Mouse (Mus musculus) c-Kit-negative CD71-positive TER-119-positive erythroid progenitor cells, embryonic 14.5 days (primary cell): ENCODE results near the gene Kif5a.
A peak's percentile ranks its signal among the peaks of the same experiment; 100 is the strongest.
"Not testable (repeated sequence)": the region's sequence is repeated elsewhere in the genome, so short reads cannot be mapped to it uniquely, and the experiment has no call there.

Experiments
- DNase-seq: peaks from one replicate; pipeline ENCODE4 v3.0.0-alpha.2; 2013; ENCODE audit warnings: low read depth, low spot score

The Kif5a gene

DNA sequence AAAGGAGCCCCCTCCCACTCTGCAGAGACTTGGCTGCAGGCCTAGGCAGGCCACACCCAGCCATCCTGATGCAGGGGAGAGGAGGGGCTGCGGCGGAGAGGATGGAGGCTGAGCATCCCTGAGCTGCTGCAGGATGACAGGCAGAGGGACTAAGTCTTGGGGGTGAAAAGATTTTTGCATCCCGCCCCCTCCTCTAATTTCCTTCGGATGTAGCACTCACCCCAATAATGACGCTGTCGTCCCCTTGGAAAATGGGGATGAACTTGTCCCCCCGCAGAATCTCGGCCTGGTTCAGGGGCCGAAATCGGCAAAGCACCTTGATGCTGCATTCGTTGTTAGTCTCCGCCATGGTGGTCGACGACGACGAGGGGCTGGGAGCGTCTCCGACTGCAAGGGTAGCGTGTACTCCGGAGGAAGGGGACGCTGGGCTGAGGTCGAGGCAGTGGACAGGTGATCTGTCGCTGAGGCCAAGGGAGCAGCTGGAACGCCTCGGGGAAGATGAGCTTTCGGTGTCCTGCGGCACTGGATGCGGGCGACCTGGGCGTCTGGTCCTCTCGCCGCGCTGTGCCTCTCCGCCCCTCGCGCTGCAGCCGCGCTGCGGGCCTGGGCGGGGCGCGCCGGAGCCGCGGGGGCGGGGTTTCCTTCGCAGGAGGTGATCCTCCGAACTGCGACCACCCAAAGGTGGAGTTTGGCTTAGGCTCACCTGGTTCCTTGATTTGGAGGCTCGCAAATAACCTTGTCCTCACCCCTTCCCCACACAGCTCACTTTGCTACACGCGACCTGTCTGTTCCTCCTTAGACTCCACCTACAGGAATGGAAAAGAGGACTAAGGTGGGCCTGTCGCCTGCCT lies at the start of gene Kif5a:
TSS of gene Kif5a (minus strand) at position 801 of the 851 bp plus-strand sequence.
- no peak for DNase-seq

- no peak for DNase-seq
These were observed 49.7 kb upstream of the Kif5a start for GRCm38 (mm10) chr10:127312858-127313257.

GRCm38 (mm10) chr10:127312356-127312676 lies 49.2 kb upstream of the Kif5a start:
- DNase-seq, result peak; percentile 91

DNA sequence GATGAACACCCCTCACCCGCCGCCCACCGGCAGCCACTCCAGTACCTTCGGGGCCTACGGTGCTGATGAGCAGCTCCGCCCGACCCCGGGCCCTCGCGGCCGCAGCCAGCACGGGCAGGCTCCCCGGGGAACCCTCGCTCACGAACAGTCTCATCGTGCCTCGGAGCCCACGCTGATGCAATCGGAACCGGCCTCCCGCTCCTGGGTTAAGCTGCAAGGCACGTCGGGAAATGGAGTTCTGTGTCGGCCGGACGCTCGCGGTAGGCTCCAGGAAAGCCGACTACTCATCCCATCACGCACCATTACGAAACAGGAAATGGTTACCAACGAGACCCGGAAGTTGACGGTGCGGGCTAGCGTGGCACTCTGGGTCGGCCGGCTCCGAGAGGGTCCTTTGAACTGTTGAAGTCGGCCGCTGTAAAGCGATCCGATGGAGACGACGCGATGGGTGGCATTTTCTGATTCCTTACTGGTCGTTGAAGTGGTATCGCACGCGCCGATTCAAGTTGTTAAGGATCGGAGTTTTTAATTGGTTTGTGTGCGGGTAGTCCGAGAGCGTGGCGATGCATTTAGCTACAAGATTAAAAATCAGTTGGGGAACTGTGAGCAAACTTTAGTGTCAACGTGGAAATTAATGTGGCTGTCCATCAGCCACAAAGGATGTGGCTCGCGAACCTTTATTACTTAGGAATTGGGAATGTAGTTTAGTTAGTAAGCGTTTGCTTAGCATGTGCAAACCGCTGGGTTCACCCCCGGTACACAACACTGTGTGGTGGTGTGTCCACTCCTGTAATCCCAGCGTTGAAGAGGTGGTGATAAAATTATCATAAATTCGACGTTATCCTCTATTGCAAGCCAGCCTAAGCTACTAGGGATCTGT lies 48.6 kb upstream of the Kif5a start, which contains the start of gene Mars:
TSS of gene Mars (minus strand) at position 311 of the 880 bp plus-strand sequence.
- DNase-seq, result peak; percentile 93

DNA sequence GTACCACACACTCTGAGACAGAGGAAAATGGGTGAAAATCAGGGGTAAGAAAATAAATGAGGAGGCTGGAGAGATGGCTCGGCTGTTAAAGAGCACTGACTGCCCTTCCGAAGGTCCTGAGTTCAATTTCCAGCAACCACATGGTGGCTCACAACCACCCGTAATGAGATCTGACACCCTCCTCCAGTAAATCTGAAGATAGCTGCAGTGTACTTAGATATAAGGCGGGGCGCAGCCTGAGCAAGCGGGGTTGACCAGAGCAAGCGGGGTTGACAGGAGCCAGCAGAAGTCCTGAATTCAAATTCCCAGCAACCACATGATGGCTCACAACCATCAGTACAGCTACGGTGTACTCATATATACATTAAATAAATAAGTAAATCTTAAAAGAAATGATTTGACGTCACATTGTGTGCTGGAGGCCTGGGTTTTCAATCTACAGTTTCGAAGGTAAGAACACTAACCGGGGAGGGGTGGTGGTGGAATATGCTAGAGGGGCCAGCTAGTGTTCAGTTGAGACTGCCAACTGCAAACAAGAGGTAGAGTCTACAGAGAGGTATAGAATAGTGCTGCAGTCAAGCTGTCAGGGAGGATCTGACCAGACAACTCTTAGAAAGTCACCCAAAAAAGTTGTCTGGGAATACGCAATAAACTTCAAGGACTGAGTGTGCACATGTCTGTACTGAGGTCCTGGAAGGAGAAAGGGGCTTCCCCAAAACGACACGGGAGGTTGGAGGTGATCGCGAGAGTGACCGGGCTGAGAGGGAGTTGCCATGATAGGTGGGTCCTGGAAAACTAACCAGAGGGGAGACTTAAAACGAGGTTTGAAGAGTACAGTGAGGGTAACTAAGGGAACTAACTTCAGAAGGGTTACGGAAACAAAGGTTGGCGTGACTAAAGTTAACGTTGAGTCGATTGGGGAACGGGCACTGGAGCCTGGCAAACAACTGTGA lies 47.7 kb upstream of the Kif5a start:
- peak; percentile 46 for DNase-seq

- not testable (repeated sequence) for DNase-seq
These were observed 46.0 kb upstream of the Kif5a start for GRCm38 (mm10) chr10:127309167-127309566.

GRCm38 (mm10) chr10:127303136-127303535 lies 40.0 kb upstream of the Kif5a start:
- no peak for DNase-seq

- no peak for DNase-seq
These were observed 37.2 kb upstream of the Kif5a start for GRCm38 (mm10) chr10:127300361-127300760.

DNA sequence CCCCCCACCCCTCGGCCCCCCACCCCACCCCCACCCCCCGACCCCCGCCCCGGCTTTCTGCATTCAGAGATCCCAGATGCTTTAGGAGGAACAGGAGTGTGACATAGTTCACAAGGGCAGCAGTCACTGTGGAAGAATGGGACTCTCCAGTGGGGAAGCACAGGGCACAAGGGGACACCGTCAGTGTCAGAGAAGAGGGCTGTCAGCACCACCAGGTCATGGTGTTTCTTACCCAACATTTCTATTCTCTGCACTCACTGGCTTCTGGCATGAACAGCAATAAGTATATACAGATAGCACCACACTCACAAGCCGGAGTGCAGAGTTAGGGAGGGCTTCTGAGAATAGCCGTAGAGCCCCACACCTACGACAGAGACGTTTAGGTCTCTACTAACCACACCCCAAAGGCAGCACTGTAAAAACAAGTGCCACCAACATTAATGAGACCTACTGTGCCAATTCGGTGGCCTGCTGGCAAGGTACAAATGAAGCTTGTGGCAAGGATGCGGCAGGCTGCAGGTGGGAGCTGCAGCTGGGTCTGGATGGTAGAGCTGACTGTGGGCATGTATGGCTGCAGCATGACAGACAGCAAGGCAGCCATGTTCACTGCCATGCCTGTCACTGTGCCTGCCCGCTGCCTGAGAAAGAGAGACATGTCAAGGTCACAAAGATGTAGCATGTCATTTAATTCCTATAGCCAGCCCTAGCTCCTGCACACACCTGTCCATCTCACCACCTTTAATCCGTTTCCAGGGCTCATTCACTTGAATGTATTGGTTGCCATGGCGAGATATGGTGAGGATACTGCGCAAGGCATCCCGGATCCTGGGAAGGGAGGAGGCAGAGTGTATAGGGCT lies 34.1 kb upstream of the Kif5a start:
- DNase-seq, result no peak

DNA sequence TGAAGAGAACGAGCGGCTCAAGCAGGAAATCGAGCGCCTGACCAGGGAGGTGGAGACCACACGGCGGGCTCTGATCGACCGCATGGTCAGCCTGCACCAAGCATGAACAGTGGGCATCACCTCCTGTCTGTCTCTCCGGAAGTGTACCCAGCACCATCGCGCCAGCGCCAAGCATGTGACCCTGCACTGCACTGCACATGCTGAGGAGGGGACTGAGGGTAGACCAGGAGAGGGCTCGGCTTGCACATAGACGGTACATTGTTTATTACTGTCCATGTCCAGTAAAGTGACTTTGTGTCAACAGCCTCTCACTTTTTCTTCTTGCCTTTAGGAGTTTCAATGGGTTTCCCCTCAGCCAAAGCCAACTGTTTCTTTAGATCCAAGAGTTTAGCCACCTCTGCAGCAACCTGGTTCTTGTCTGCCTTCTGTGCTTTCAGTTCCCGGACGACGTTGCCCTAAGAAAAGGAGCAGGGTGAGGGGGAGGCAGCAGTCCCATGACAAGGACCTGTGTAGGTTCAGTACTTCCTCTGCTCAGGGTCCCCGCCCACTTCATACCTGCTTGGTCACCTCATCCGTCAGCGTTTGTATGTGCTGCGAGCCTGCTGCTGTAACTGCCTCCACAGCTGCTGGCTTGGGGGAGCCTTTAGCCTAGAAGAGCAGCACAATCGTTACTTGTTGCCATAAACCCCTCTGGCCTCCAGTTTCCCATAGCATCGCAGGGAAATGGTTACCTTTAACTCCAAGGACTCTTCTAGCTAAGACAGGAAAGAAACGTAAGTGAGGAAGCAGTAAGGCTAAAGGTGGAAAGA lies 33.0 kb upstream of the Kif5a start:
- no peak for DNase-seq

- DNase-seq, result no peak
These were observed 31.9 kb upstream of the Kif5a start for GRCm38 (mm10) chr10:127294895-127295510.

- no peak for DNase-seq
These were observed 30.5 kb upstream of the Kif5a start for GRCm38 (mm10) chr10:127293590-127294113.

DNA sequence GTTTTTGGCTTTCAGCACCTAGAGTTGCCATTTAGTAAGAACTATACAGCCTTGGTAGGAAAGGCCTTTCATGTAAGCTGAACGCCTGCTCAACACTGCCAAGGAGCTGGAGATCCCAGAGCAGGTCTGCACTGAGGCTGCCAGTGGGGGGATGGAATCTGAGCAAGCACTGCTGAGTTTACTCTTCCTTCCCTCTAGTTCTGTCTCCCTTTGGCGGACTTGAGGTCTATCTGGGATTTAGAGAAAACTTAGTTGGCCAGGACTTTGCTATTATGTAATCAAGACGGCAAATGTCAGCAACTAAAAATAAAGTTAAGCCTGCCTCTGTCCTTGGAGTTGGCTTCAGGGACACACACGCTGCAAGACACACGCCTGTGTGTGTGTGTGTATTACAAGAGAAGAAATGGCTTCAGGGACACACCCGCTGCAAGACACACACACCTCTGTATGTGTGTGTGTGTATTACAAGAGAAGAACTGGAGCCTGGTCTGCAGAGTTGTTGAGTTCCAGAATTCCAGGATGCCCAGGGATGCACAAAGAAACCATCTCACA lies 29.9 kb upstream of the Kif5a start:
- no peak for DNase-seq

DNA sequence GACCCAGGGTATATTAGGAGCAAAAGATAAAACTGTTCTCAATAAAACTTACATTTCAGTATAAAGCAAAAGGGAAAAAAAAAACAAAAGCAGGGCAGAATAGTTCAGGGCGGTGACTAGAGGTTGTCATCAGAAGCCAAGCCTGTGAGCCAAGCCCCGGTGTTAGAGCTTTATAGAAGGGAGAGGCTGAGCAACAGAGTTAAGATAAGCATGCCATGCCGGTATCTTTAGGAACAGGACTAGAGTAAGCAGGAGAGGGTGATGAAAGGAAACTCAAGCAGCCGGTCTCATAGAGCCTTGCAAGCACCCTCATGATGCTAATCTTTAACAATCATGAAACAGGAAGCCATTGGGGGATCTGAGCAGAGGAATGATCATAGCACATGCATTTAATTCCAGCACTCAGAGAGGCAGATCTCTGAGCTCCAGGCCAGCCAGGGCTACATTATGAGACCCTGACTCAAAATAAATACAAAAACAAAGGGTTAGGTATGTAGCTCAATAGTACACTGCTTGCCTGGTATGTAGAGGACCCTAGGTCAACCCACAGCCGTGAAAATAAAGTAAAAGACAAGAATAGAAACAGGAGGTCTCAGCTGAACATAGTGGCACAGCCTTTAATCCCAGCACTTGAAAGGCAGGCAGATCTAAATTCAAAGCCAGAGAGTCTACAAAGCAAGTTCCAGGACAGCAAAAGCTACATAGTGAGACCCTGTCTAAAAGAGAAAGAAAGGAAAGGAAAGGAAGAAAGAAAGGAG lies 28.9 kb upstream of the Kif5a start:
- peak; percentile 68 for DNase-seq

DNA sequence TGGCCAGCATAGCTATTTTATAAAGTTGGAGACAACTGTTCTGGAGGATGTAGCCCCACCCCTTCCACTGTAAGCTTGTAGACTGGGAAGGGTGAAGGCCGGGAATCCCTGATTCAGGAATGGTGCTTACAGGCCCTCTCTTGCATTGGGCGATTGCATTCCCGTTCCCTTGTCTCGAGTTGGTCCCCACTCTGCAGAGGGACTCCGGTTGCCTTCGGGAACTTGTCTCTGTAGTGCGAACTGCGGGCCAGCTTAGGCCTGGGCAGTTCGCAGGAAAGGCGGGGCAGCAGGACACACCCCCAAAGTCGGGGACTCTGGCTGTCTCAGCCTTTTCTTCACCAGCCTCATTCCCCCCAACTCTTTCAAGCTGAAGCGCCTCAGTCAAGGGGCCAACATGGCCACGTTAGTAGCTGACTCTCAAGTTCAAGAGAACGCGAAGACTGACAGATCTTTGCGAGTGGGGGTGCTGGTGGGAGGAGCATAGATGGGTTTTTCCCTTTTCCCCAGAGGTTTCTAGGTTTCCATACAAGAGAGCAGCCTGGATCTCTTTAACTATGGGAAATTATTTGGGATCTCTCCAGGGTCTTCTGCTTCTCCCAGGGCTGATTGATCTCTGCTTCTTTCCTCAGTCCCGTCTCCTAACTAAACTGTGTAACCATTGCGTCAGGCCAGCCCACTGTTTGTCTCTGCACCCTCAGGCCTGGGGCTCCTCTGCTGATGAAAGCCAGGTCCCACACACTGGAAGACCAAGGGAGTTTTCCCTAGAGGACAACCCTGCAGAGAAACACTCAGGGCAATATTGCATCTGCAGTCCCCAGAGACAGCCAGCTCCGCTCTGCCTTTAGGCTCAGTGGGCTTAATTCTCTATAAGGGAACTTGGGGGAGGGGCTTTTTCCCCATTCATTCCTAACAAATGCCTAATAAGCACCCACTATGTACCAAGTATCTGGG lies 28.1 kb upstream of the Kif5a start:
- no peak for DNase-seq

DNA sequence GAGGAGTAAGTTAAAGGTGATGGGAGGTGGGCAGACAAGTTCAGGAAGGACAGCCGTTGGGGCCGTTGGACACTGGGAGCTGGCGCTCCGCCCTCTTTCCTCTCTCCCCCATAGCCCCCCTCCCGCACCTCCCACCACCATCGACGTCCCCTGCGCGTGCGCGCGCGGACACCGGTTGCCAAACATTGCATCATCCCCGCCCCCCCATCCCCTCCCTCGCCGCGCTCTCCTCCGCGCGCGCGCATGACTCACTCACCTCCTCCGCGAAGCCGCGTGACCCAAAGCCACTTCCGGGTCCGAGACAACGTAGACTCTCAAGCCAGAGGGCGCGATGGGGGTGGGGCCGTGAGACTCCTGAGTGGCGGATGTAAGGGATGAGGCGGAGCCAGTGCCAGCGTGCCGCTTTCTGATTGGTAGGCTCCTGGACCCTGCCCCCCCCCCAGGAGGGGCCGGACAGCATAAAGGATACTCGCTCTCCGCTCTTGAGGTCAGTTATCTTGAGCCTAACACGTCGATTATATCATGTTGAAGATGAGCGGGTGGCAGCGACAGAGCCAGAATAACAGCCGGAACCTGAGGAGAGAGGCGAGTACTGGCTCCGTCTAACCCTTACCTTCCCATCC lies 27.3 kb upstream of the Kif5a start:
- peak; percentile 98 for DNase-seq
